Mouse (Mus musculus) thymus, postnatal 4 days (tissue): ENCODE measurements at regions not wholly inside any gene's neighbourhood (a gene's known extent, or its start where the extent isn't known, plus 50 kb on each side); places are given as distances from the start of the nearest gene placed in this dataset.

Experiments
- DNase-seq: peaks from one replicate; pipeline ENCODE4 v3.0.0; 2021

GRCm38 (mm10) chr2:129955260-129955691, 56.9 kb upstream of the Tgm3 start:
- DNase-seq, result no peak

- DNase-seq, result no peak
Observed at GRCm38 (mm10) chr2:129958120-129958519, 54.0 kb upstream of the Tgm3 start.

DNA sequence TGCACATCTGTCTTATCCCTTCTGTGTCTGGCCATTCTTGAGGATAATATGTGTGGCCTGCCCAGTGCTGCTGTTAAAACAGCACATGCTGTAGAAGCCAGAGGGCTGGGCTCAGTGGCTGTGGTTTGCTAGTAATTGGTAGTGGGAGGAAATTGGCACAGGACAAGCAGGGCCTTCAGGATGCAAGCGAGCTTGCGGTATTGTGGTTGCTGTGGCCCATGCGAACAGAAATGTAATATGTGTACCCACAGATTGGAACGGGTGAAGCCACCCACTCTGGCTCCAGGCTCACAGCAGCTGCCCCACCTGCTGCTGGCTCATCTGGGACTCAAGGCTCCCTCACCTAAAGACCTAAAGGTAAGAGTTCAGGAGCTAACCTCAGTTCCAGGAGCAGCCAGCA, 51.8 kb upstream of the Tgm3 start:
- DNase-seq, result peak; percentile 9

DNA sequence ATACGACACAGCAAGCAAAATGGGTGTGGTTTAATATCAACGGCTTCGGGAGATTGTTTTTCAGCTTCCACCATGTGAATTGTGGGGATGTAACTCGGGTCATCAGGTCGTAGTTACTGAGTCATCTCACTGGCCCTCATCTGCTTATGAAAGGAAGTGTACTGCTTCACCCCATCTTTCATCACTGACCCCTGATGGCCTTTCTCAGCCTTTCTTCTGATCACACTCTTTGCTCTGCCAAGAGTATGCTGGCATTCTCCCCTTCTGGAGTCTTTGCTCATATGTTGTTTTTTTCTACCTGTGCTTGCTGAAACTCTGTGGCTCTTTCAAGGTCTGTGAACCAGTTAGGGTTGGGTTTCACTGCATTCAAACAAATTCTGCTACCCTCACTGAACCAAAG, 50.6 kb upstream of the Tgm3 start:
- DNase-seq, result no peak
